Mouse (Mus musculus) cortical plate, adult 2 months (tissue): ENCODE results near the gene Irf8.

ENCODE experiments used
- CTCF ChIP-seq: fragments of 200-500 bp; IDR thresholded peaks from 2 replicates; pipeline ENCODE4 v1.5.1; 2011; ENCODE audit warnings: mild to moderate bottlenecking, control low read depth, low read length; ENCODE audit not compliant: insufficient read depth; ENCODE audit errors: extremely low read depth
- POLR2A ChIP-seq: fragments of 200-500 bp; IDR thresholded peaks from 2 replicates; pipeline ENCODE4 v1.6.1; 2011; ENCODE audit warnings: mild to moderate bottlenecking, low read length, control low read depth; ENCODE audit not compliant: insufficient read depth; ENCODE audit errors: extremely low read depth

GRCm38 (mm10) chr8:120704203-120704602 is 32.0 kb upstream of the Irf8 start:
- TF ChIP-seq CTCF: no peak
- no peak for TF ChIP-seq POLR2A
